Mouse (Mus musculus) liver, adult 2 months (tissue): ENCODE measurements around the gene Ifit1.
"Not testable (repeated sequence)": the region's sequence is repeated elsewhere in the genome, so short reads cannot be mapped to it uniquely, and the experiment has no call there.

ENCODE experiments used
- CTCF ChIP-seq: fragments of 200-500 bp; IDR thresholded peaks from 2 replicates; pipeline ENCODE4 v1.5.1; 2011; ENCODE audit warnings: low read depth, low read length, control low read depth
- POLR2A ChIP-seq: fragments of 200-500 bp; IDR thresholded peaks from 2 replicates; pipeline ENCODE4 v1.6.1; 2011; ENCODE audit warnings: low read length, control low read depth; ENCODE audit not compliant: insufficient read depth; ENCODE audit errors: extremely low read depth

DNA sequence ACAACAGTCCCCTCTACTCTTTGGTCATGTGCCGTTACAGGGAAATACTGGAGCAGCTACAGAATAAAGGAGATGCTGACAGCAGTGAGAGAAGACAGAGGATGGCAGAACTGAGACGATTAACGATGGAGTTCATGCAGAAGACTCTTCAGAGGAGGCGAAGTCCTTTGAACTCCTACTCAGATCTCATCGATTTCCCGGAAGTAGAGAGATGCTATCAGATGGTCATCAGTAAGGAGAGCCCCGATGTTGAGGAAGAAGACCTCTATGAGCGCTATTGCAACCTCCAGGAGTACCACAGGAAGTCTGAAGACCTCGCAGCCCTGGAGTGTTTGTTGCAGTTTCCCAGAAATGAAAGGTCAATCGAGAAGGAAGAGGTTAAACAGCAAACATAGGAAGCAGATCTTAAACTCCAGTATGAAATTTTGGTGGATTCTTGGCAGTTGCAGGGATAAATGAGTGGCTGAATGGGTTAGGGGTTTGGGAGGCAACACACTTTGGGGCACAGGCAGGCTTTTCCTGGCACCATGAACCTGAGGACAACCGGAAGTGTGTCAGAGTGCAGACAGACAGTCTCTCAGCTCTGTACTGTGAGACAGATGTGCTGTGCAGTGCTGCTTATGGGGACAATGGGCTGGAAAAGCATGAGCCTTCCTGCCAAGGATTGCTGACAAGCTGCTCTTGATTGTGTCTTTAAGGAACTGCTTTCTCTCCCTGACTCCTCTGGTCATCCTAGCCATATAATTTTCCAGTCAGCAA, 28.2 kb upstream of the Ifit1 start:
- not testable (repeated sequence) for TF ChIP-seq CTCF, POLR2A
